Mouse (Mus musculus): ENCODE data around the gene Vamp1.

The Vamp1 gene

DNA sequence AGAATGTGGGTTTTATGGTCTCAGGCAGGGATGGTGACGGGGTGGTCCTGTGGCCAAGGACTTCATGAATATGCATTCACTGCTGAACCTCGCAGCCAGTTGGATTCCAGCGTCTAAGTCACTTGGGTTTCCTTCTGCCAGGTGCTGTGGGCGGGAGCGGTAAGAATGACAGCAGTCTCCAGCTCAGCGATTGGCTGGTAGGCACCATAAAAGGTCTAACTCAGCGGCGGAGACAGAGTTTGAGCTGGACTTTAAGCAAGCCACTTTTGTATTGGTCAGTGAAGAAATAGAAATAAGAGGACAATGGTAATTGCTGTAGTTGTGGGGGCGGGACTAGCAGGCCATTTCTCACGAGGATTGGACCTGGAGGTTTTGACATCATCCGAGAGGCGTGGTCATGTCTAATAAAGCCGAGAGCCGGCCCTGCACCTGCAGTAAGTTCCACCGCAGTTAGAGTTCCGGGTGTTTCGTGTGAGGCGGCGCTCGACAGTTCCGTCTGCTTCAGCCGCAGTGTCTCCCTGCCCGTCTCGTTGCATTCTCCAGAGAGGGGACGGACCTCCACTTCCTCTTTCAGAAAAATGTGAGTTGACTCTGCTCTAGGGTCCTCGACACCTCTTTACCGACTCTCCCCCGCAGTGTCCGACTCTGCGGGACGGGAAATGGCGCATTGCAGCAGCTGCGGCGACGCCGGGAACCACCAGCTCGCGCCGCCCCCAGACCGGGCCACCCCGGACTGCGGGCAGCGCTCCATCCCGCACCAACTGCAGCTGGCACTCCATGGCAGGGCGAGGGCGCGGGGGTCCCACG lies at the start of gene Vamp1:
Vamp1 (plus strand) TSS at position 404 of the 807 bp plus-strand sequence.
- DNase-seq, result peak; percentile 96

DNA sequence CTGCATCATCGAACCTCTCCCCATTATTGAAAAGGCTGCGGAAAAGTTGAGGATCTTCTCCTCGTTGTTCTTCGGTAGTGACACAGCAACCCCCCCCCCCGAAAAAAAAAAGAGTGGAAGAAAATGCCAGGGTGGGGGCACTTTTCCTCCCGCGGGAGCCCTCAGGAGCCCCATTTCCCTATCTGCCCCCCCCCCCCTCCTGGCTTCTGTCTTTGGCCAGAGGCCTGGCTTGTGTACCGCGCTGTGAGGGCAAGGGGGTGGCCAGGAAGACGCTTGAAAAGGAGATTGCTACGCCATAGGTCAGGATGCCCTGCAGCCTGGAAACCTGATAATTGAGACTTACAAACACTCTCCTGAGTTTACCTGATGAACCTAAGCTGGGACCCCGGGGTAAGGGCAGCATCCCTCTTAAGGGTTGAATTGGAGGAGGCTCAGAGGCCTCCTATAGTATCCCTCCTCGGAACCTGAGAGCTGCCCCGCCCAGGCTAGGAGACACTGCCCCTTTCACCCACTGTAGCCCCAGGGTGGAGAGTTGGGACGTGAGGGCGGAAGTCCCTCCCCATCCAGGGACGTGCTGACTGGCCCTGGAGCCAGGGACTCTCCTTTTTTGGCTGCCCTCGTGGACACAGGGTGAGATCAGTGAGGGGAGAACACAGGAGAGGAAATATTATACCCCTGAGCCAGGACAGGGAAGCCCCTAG lies 49.1 kb upstream of the Vamp1 start, which contains the start of gene Gapdh:
Gapdh (minus strand) TSS at position 417 of the 701 bp plus-strand sequence.
- DNase-seq, result peak; percentile 49

DNA sequence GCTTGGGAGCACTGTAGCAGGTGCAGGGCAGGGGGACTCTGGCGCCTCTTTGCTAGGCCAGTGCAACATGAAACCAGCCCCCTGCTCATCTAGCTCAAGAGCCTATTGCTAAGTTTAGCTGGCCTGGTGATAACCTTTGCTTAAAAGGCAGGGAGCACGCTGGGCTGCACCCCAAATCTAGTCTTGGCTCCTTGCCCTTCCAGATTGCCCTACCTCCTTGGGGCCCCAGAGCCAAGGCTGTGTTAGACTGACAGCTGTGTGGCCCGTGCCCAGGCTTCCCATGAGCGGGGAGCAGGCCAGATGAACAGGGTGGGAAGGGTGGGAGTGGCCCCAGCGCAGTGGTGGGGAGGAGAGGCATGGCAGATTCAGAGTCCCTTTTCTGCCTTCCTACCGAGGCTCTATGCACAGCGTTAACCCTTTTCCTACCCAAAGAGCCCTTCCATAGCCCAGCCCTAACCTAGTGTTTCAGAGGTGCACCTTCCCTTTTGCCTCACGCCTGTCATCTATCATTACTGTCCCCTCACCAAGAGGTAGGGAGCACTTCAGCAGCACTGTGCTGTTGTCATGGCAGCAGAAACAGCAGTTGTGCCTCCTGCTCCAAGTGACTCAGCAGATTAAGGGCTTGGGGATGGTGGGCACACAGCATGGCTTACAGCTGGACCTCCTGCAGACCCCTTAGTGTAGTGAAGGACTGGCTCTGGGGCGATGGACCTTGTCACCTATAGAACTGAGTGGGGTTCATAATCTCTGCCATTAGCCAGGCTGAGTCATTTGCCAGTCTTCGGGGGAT lies 48.3 kb upstream of the Vamp1 start:
- peak; percentile 47 for DNase-seq

DNA sequence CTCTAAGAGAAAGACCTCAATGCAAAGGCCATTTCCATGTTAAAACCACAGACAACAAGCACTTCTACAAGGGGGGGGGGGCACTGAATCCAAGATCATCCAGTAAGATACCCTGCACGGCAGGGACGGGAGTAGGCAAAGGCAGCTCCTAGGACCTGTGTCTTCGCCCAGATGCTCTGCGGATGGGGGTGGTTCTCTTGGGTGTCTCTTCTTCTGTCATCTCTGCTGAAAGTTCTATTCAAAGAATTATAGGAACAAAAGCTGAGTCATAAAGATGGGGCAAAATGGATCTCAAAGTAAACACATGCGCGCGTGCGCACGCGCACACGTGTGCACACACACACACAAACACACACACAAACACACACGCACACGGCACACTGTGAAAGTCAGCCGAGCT lies 47.3 kb upstream of the Vamp1 start:
- DNase-seq, result peak; percentile 63

GRCm38 (mm10) chr6:125170194-125170593 lies 45.2 kb upstream of the Vamp1 start:
- DNase-seq, result no peak

DNA sequence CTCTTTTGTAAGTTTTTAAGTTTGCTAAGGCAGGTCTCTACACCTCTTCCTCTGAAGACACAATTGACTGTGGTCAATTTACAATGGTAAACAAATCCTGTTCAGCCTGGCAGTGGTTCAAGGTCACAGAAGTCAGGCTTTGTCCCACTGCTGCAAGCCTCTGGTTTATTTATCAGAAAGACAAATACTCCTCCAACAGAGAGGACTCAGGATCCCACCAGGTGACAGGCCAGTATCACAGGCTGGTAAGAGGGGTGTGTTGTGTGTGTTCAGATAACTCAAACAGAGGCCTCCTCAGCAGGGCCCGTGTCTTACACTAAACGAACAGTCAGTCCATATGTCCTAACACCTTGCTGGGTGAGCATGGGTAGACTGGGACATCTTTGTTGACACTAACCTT lies 42.9 kb upstream of the Vamp1 start:
- DNase-seq, result no peak

DNA sequence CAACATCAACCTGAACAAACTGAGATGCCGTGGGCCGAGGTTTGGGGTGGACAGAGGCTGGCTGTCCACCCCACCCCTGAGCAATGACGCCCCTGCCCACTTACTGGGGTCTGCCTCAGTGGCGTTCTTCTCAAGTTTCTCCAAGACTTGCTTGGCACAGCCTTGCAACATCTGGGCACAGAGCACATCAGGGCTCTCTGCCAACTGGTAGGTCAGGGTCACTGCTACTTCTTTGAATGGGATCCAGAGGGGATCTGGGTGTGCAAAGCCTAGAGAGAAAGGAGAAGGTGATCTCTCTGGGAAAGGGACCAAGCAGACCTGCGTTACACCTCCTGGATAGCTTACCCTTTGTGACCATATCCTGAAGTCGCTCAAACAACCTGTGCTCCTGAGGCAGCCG lies 42.1 kb upstream of the Vamp1 start:
- no peak for DNase-seq

GRCm38 (mm10) chr6:125175469-125175868 lies 39.9 kb upstream of the Vamp1 start:
- no peak for DNase-seq

DNA sequence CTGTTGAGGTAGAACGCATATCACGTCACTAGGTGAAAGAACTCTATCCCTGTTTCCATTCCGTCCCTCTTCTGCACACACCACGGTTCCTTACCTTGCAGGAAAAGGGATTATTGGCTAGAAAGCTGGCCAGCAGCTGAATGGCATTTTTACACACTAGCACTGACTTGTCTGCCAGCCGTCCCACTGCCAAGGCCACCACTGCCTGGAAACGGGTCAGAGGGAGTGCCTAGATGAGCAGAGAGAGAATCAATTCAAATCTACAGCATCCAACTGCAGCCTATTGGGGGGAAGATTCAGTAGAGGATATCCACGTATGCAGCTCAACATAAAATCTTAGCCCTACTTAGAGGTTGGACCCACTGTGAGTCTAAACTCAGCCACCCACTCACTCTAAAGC lies 35.8 kb upstream of the Vamp1 start:
- no peak for DNase-seq

DNA sequence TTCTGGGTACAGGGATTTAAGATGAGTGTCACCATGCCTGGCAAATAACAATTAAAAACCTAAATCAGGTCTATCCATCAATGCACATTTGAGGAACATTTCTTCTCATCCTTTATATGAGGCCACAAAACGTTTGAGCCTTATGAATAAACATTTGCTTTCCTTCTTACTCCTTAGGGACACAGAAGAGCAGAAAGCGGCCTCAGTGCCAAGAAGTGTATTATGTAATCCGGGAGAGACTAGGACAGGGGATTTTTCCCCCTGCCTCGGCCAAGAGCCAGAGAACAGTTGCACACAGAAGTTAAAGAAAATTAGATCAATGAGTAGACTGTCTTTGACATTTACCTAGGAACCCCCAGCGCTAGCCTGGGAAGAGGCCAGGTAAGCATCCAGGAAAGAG lies 33.2 kb upstream of the Vamp1 start:
- DNase-seq, result no peak

- no peak for DNase-seq
These were observed 29.1 kb upstream of the Vamp1 start for GRCm38 (mm10) chr6:125186203-125186602.

DNA sequence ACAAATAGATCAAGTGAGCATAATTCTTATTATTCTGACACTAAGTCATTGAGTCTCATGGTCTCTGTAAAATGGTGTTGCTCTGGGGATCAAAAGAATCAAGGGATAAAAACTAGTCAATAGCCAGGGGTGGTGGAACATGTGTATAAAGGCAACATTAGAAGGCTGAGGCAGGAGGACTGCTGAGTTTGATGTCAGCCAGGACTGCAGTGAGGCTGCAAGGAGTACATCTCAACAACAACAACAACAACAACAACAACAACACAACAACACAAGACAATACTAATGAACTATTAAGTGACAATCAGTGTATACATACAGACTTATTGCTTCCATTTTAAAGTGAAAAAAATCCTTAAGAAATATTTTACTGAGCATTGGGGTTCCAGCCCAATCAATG lies 24.5 kb upstream of the Vamp1 start:
- no peak for DNase-seq

DNA sequence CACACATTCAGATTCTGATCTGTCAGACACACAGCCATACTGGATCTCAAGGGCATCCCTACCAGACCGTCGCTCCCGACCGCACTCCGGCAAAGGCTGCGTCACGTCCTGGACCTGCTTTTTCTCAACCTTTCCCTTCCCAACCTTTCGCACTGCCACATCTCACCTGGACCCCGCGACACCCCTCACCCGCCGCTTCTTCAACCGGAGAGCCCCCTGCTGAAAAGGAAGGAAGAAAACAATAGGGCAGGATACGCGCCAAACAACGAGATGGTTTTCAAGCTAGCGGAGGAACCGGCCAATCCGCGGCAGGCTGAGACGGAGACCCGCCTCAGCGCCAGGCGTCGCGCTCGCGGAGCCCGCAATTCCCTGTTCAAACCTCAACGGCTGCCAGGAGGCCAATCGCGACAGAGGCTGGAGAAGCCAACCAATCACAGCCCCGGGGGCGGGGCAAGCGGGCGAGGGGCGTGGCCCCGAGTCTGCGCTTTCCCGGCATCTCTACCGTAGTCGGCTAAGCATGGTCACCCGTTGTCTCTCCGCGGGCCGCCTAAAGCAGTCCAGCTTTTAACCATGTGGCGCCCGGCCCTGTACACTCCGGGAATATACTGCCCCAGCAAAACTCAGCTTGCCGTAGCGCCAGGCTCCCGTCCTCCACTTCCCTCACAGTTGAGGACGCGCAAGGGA lies 23.9 kb upstream of the Vamp1 start, which contains the start of the genes Ncapd2 and Mrpl51:
Ncapd2 (minus strand) TSS at position 370 of the 684 bp plus-strand sequence.
Mrpl51 (plus strand) TSS at position 470 of the 684 bp plus-strand sequence.
- DNase-seq, result peak; percentile 98

GRCm38 (mm10) chr6:125192016-125192714 lies 23.2 kb upstream of the Vamp1 start:
- peak; percentile 93 for DNase-seq

GRCm38 (mm10) chr6:125192841-125193240 lies 22.5 kb upstream of the Vamp1 start:
- DNase-seq, result no peak

DNA sequence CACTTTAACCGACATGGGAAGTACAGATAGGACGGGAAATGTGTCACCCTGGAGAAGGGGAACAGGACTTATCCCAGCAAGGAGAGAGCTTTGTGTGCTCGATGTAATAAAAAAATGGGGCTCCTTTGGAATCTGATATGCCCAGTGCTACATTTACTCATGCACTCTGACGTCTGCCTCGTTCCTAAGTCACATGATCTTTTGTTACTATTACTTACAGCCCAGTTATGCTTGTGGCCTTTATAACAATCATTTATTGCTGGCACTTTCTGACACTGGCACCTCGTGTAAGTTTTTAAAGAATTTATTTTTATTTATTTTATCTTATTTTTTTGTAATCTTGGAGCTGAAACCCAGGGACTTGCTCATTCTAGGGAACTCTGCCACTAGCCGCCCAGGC lies 22.0 kb upstream of the Vamp1 start:
- DNase-seq, result no peak

GRCm38 (mm10) chr6:125195541-125196075 lies 19.7 kb upstream of the Vamp1 start:
- no peak for DNase-seq

DNA sequence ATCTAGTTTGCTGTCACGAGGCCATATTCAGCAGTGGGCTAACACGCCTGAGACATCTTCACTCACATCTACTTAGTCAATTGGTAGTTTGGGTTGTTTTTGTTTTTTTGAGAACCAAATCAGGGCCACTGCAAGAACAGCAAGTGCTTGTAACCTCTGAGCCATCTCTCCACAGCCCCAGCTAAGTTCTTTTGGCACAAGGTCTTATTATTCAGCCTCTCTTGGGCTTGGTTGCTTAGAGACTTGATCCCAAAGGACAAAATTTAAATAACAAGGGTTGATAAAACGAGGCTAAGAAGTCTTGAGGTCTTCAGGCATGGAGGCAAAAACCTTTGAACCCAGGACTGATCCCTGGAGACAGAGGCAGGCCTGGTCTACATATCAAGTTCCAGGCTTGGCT lies 19.1 kb upstream of the Vamp1 start:
- DNase-seq, result no peak

GRCm38 (mm10) chr6:125197166-125197565 lies 18.2 kb upstream of the Vamp1 start:
- no peak for DNase-seq

DNA sequence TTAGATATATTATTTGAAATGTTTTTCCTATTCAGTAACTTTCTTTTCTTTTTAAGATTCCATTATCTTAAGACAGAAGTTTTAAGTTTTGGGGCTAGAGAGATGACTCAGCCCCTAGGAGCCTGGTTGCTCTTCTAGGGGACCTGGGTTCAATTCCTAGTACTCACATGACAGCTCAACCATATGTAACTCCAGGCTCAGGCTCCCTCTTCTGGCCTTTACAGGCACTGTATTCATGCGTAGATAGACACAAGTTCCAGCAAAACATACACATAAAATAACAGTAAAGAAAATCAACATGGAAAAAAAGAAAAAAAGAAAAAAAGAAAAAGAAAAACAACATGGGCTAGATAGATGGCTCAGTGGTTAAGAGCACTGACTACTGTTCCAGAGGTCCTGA lies 4.9 kb upstream of the Vamp1 start:
- no peak for DNase-seq

- no peak for DNase-seq
These were observed 2.7 kb upstream of the Vamp1 start for GRCm38 (mm10) chr6:125212621-125213020.

- DNase-seq, result no peak
These were observed 2.2 kb upstream of the Vamp1 start for GRCm38 (mm10) chr6:125213129-125213528.

All from right cerebral cortex, adult 18-20 months (tissue).